In genomic region chr7:34390834-34391155, GRCm38 (mm10) we compare ENCODE assay signal across 8 mouse cellular contexts. TPM values are rescaled to one million over a fixed set of nuclear protein-coding genes. Genes with fewer than 3 reads are reported as not detected.
A peak's percentile ranks its signal among the peaks of the same experiment; 100 is the strongest.
DNase-seq lines count a peak whose midpoint lies in the region; ATAC-seq lines count a peak whose summit lies in the region.

No protein-coding gene starts in this region.

- H3K36me3 ChIP-seq in limb, embryonic 11.5 days (ENCODE audit: control insufficient read depth, insufficient read depth, low read length) = no peaks in the 10 kb centered on the region
- no peaks in the 10 kb centered on the region for H3K36me3 ChIP-seq in midbrain, embryonic 15.5 days (replicated peaks)

- DNase-seq in layer of hippocampus, adult 11-12 months (ENCODE audit: low spot score) = peak; percentile 23
- DNase-seq in layer of hippocampus, postnatal 36 days = no peak
- DNase-seq in adipocyte (ENCODE audit: low spot score) = peak; percentile 78
- DNase-seq in heart, adult 8-10 months (ENCODE audit: low spot score) = peak; percentile 35
- no peak for DNase-seq in limb, embryonic 11.5 days (ENCODE audit: low spot score)
- DNase-seq in frontal cortex, postnatal 14 days (ENCODE audit: low spot score in 2 of 2) = no peak
- DNase-seq in B cell, adult 2 months = no peak

- ATAC-seq in limb, embryonic 11.5 days (ENCODE audit: insufficient number of reproducible peaks, low FRiP score, low TSS enrichment, low read depth) = no peak
- ATAC-seq in midbrain, embryonic 15.5 days (replicated peaks) = no peak

- 67% methylated on average over 7 of the region's 7 CpGs for WGBS in limb, embryonic 11.5 days
- 83% methylated on average over 7 of the region's 7 CpGs for WGBS in midbrain, embryonic 15.5 days

- 0 out of 2 replicates have a peak overlapping the region, but pooled peaks have one; percentile 10 for H3K27ac ChIP-seq in limb, embryonic 11.5 days (replicated peaks; ENCODE audit: low read depth, low read length)
- no peak overlapping the region for H3K27ac ChIP-seq in midbrain, embryonic 15.5 days

- H3K4me3 ChIP-seq in limb, embryonic 11.5 days (ENCODE audit: low read depth, low read length) = no peak overlapping the region; the same call in 1 of the 2 replicates
- H3K4me3 ChIP-seq in midbrain, embryonic 15.5 days = peak overlapping the region; percentile 68; the same call in 1 of the 2 replicates

- no peaks in the 10 kb centered on the region for H3K9me3 ChIP-seq in limb, embryonic 11.5 days (ENCODE audit: control insufficient read depth, low read length)
- H3K9me3 ChIP-seq in midbrain, embryonic 15.5 days = no peaks in the 10 kb centered on the region

- peaks cover 9% of the 10 kb centered on the region; the same call in 1 of the 2 replicates for H3K4me1 ChIP-seq in limb, embryonic 11.5 days (ENCODE audit: control insufficient read depth, insufficient read depth, low read length)
- H3K4me1 ChIP-seq in midbrain, embryonic 15.5 days = peaks cover 36% of the 10 kb centered on the region

- H3K27me3 ChIP-seq in limb, embryonic 11.5 days (ENCODE audit: control insufficient read depth, insufficient read depth, low read length) = no peaks in the 10 kb centered on the region
- no peaks in the 10 kb centered on the region for H3K27me3 ChIP-seq in midbrain, embryonic 15.5 days (replicated peaks)

- peak overlapping the region; percentile 99 for H3K9ac ChIP-seq in limb, embryonic 11.5 days (ENCODE audit: low read length)
- H3K9ac ChIP-seq in midbrain, embryonic 15.5 days = peak overlapping the region; percentile 83; the same call in 1 of the 2 replicates

- peak overlapping the region; percentile 59; the same call in 1 of the 2 replicates for H3K4me2 ChIP-seq in limb, embryonic 11.5 days (ENCODE audit: low read depth, severe bottlenecking)
- peak overlapping the region; percentile 95 for H3K4me2 ChIP-seq in midbrain, embryonic 15.5 days

RNA-seq across cellular contexts. Expression of gene Lsm14a, which starts 2.3 kb away (rescaled TPM):
- 10 to 100 TPM; 84.8 to 85.5 TPM for total RNA-seq in layer of hippocampus, postnatal 36 days (2021)
- total RNA-seq in heart, adult 8-10 months (2022) = 10 to 100 TPM; 82.0 to 92.4 (median 85.0) TPM
- polyA plus RNA-seq in limb, embryonic 11.5 days (2014; fragmentation: Nextera tagmentation; extraction: Ambion mirVana) = 65.5 and 70.5 TPM in 2 replicates
- polyA plus RNA-seq in midbrain, embryonic 15.5 days (2015; fragmentation: Nextera tagmentation; extraction: Ambion mirVana) = 59.3 and 63.4 TPM in 2 replicates

Comparison
In these comparisons a context has a peak if more than half of its experiments do, and no peak if none do; other contexts are left out.
1. DNase-seq: peak in layer of hippocampus, adult 11-12 months (single experiment), adipocyte (single experiment) and heart, adult 8-10 months (single experiment); none in layer of hippocampus, postnatal 36 days (0 of 2), limb, embryonic 11.5 days (single experiment), frontal cortex, postnatal 14 days (0 of 2) and B cell, adult 2 months (0 of 2).